Mouse (Mus musculus): ENCODE measurements at regions not wholly inside any gene's neighbourhood (a gene's known extent, or its start where the extent isn't known, plus 50 kb on each side); places are given as distances from the start of the nearest gene placed in this dataset.

GRCm38 (mm10) chr6:100046186-100046990 is 240.9 kb downstream of the Rybp start:
- no peak for DNase-seq (ENCODE audit: low spot score in 2 of 2)

GRCm38 (mm10) chr6:100045109-100045508 is 242.2 kb downstream of the Rybp start:
- no peak for DNase-seq (ENCODE audit: low spot score in 2 of 2)

GRCm38 (mm10) chr6:100041161-100041560 is 246.1 kb downstream of the Rybp start:
- DNase-seq (ENCODE audit: low spot score in 2 of 2), result no peak

GRCm38 (mm10) chr6:100040459-100040984 is 246.8 kb downstream of the Rybp start:
- DNase-seq (ENCODE audit: low spot score in 2 of 2), result no peak

- no peak for DNase-seq (ENCODE audit: low spot score in 2 of 2)
Observed at GRCm38 (mm10) chr6:100032701-100033100, 254.6 kb downstream of the Rybp start.

- no peak for DNase-seq (ENCODE audit: low spot score in 2 of 2)
Observed at GRCm38 (mm10) chr6:100030522-100030921, 256.8 kb downstream of the Rybp start.

GRCm38 (mm10) chr6:100030010-100030409 is 257.3 kb downstream of the Rybp start:
- DNase-seq (ENCODE audit: low spot score in 2 of 2), result no peak

- no peak for DNase-seq (ENCODE audit: low spot score in 2 of 2)
Observed at GRCm38 (mm10) chr6:100027524-100027923, 259.8 kb downstream of the Rybp start.

GRCm38 (mm10) chr6:100025531-100025951 is 261.7 kb downstream of the Rybp start:
- DNase-seq (ENCODE audit: low spot score in 2 of 2), result no peak

GRCm38 (mm10) chr6:100023434-100024095 is 263.7 kb downstream of the Rybp start:
- DNase-seq (ENCODE audit: low spot score in 2 of 2), result no peak

- DNase-seq (ENCODE audit: low spot score in 2 of 2), result no peak
Observed at GRCm38 (mm10) chr6:100019016-100019415, 268.3 kb downstream of the Rybp start.

- DNase-seq (ENCODE audit: low spot score in 2 of 2), result no peak
Observed at GRCm38 (mm10) chr6:100013949-100014348, 273.3 kb downstream of the Rybp start.

- DNase-seq (ENCODE audit: low spot score in 2 of 2), result peak in 1 of 2 experiments; percentile 23
Observed at GRCm38 (mm10) chr6:100011520-100012062, 275.7 kb downstream of the Rybp start.

- DNase-seq (ENCODE audit: low spot score in 2 of 2), result no peak
Observed at GRCm38 (mm10) chr6:100010954-100011481, 276.3 kb downstream of the Rybp start.

GRCm38 (mm10) chr6:99999711-100000365 is 273.6 kb upstream of the Prok2 start:
- DNase-seq (ENCODE audit: low spot score in 2 of 2), result no peak

- DNase-seq (ENCODE audit: low spot score in 2 of 2), result no peak
Observed at GRCm38 (mm10) chr6:99995970-99996956, 270.1 kb upstream of the Prok2 start.

GRCm38 (mm10) chr6:99994026-99994425 is 267.8 kb upstream of the Prok2 start:
- no peak for DNase-seq (ENCODE audit: low spot score in 2 of 2)

GRCm38 (mm10) chr6:99991079-99991478 is 264.9 kb upstream of the Prok2 start:
- DNase-seq (ENCODE audit: low spot score in 2 of 2), result peak in 1 of 2 experiments; percentile 38

- no peak for DNase-seq (ENCODE audit: low spot score in 2 of 2)
Observed at GRCm38 (mm10) chr6:99990604-99991003, 264.4 kb upstream of the Prok2 start.

GRCm38 (mm10) chr6:99986449-99986848 is 260.3 kb upstream of the Prok2 start:
- no peak for DNase-seq (ENCODE audit: low spot score in 2 of 2)

- no peak for DNase-seq (ENCODE audit: low spot score in 2 of 2)
Observed at GRCm38 (mm10) chr6:99985322-99985721, 259.1 kb upstream of the Prok2 start.
